Mouse (Mus musculus) midbrain, embryonic 16.5 days (tissue): Measurements from ENCODE around the gene Ccdc177. TPM values are rescaled to one million over a fixed set of nuclear protein-coding genes. Genes with fewer than 3 reads are reported as not detected.

Source experiments
- ATAC-seq: fragments of 200-750 bp; cut with Nextera tagmentation; 2 replicates; pipeline ENCODE4 v1.8.0; 2017; ENCODE audit warnings: moderate TSS enrichment
- H3K27ac ChIP-seq: fragments of 300-500 bp; sonication (generic); 2 replicates; pipeline ENCODE4 v1.5.1; 2014; ENCODE audit warnings: mild to moderate bottlenecking, low read length, mixed read lengths
- H3K27me3 ChIP-seq: fragments of 300-500 bp; sonication (generic); 2 replicates; pipeline ENCODE4 v1.6.1; 2014; ENCODE audit warnings: low read depth, low read length, mixed read lengths; ENCODE audit not compliant: control insufficient read depth, insufficient read depth
- H3K36me3 ChIP-seq: fragments of 300-500 bp; sonication (generic); 2 replicates; pipeline ENCODE4 v1.6.1; 2014; ENCODE audit warnings: mild to moderate bottlenecking, low read length, moderate library complexity, mixed read lengths; ENCODE audit not compliant: control insufficient read depth, insufficient read depth
- H3K4me1 ChIP-seq: fragments of 300-500 bp; sonication (generic); 2 replicates; pipeline ENCODE4 v1.6.1; 2014; ENCODE audit warnings: mild to moderate bottlenecking, low read length, mixed read lengths; ENCODE audit not compliant: control insufficient read depth, insufficient read depth
- H3K4me2 ChIP-seq: fragments of 300-500 bp; sonication (generic); 2 replicates; pipeline ENCODE4 v1.6.1; 2014; ENCODE audit warnings: mild to moderate bottlenecking, low read length, mixed read lengths
- H3K4me3 ChIP-seq: fragments of 300-500 bp; sonication (generic); 2 replicates; pipeline ENCODE4 v1.5.1; 2014; ENCODE audit warnings: low read depth, mild to moderate bottlenecking, low read length, moderate library complexity, mixed read lengths
- H3K9ac ChIP-seq: fragments of 300-500 bp; sonication (generic); 2 replicates; pipeline ENCODE4 v1.6.1; 2014; ENCODE audit warnings: low read depth, low read length, mixed read lengths
- H3K9me3 ChIP-seq: fragments of 300-500 bp; sonication (generic); replicated peaks from 2 replicates; pipeline ENCODE4 v1.6.1; 2014; ENCODE audit warnings: mild to moderate bottlenecking, low read length, mixed read lengths; ENCODE audit not compliant: control insufficient read depth, poor library complexity, severe bottlenecking
- WGBS: fragments of 180-500 bp; shearing (Covaris S2); extraction: QIAGEN DNeasy Blood & Tissue Kit; methylation state at CpG from one replicate; pipeline ENCODE4 v1.1.7; 2014; 5-methylcytosine and 5-hydroxymethylcytosine counted together
- polyA plus RNA-seq: library from polyadenylated mRNA; unstranded; fragments of >200 nt; fragmentation: Nextera tagmentation; extraction: Ambion mirVana; gene quantifications from 2 replicates; pipeline ENCODE4 v1.2.1, GENCODE M21; 2015

Gene Ccdc177
- polyA plus RNA-seq, 1 experiment from 2014 or later, result 3.9 TPM

GRCm38 (mm10) chr12:80706915-80707604 lies 53.4 kb downstream of the Ccdc177 start:
- H3K4me1 ChIP-seq, result no peaks in the 10 kb centered on the region
- no peaks in the 10 kb centered on the region for H3K36me3 ChIP-seq
- 62% methylated on average over 6 of the region's 6 CpGs for WGBS
- H3K9me3 ChIP-seq, result no peaks in the 10 kb centered on the region
- no peak overlapping the region for H3K4me3 ChIP-seq
- H3K9ac ChIP-seq, result no peak overlapping the region
- ATAC-seq, result no peak
- H3K4me2 ChIP-seq, result no peak overlapping the region
- no peak overlapping the region for H3K27ac ChIP-seq
- H3K27me3 ChIP-seq, result no peaks in the 10 kb centered on the region

DNA sequence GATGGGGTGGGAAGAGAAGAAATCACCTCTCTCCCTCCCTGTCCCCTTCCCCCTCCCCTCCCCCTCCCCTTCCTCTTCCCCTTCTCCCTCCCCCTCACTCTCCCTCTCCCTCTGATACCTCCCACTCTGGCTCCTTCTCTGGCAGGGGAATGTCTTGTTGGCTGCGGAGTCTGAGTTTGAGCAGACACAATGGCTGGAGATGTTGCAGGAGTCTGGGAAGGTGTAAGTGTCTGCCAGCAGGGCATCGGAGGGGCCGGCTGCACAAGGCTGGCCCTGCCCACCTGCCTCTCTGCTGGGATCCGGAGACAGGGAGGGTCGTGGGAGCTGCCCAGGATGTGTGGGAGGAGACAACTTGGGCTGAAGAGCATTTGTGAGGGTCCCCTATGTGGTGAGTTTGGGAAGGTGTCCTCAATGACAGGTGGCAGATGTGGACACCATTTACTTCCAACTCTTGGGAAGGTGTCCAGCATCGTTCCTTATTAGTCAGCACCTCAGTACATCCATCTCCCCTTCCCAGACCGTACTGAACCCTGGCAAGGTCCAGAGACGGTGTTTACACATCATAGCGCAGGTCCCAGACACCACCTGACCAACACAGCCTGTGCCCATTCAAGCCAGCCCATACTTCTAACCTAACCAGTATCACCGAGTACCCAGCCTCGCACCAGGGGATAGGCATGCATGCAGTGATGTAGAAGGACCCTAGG lies 54.1 kb downstream of the Ccdc177 start:
- Histone ChIP-seq H3K9ac (no peak overlapping the region), H3K9me3 (no peaks in the 10 kb centered on the region), H3K4me1 (no peaks in the 10 kb centered on the region), H3K36me3 (no peaks in the 10 kb centered on the region), H3K27me3 (no peaks in the 10 kb centered on the region), H3K4me3 (no peak overlapping the region), H3K4me2 (no peak overlapping the region), H3K27ac (no peak overlapping the region)
- no peak for ATAC-seq
- WGBS, result 58% methylated on average over 11 of the region's 11 CpGs

Other genes starting within 250 kb of the Ccdc177 start
- gene Galnt16, start 242.4 kb downstream of the Ccdc177 start, polyA plus RNA-seq, result 41.8 and 43.3 TPM in 2 replicates
- gene Slc39a9, start 116.8 kb downstream of the Ccdc177 start, polyA plus RNA-seq, result 25.2 and 26.2 TPM in 2 replicates
- 252 and 253 TPM in 2 replicates for gene Erh, start 116.3 kb downstream of the Ccdc177 start, polyA plus RNA-seq
- 3.0 and 3.9 TPM in 2 replicates for gene Plekhd1, start 68.1 kb downstream of the Ccdc177 start, polyA plus RNA-seq
- gene Susd6, start 29.8 kb upstream of the Ccdc177 start, polyA plus RNA-seq, result 10.4 and 11.0 TPM in 2 replicates
- 426 and 452 TPM in 2 replicates for gene Srsf5, start 184.8 kb upstream of the Ccdc177 start, polyA plus RNA-seq
- 0.45 and 0.56 TPM in 2 replicates for gene Slc10a1, start 208.0 kb upstream of the Ccdc177 start, polyA plus RNA-seq